Mouse (Mus musculus): ENCODE measurements around the gene Aicda. TPM values are rescaled to one million over a fixed set of nuclear protein-coding genes. Genes with fewer than 3 reads are reported as not detected.
A peak's percentile ranks its signal among the peaks of the same experiment; 100 is the strongest.

Aicda gene
- total and polyA plus RNA-seq, 3 experiments, result 0.03 TPM; not detected in 2

GRCm38 (mm10) chr6:122565070-122565784 lies 11.6 kb downstream of the Aicda start:
- no peaks in the 10 kb centered on the region for H3K79me2 ChIP-seq (ENCODE audit: control insufficient read depth, insufficient read depth, low read length, poor library complexity)
- H3K27me3 ChIP-seq (ENCODE audit: control insufficient read depth in 1 of 2, insufficient read depth in 2 of 2, low read length in 2 of 2), result no peaks in the 10 kb centered on the region
- no peak overlapping the region for H3K4me3 ChIP-seq (ENCODE audit: control insufficient read depth in 1 of 2, insufficient read depth in 1 of 2, low read depth in 2 of 2, low read length in 2 of 2)
- H3K4me1 ChIP-seq (ENCODE audit: control insufficient read depth in 1 of 2, insufficient read depth in 2 of 2, low read length in 2 of 2), result peaks cover under 1 to 3% of the 10 kb centered on the region in 2 experiments; a peak in 3 of 4 replicates
- no peak overlapping the region for H3K9ac ChIP-seq (ENCODE audit: control insufficient read depth, low read depth, low read length, poor library complexity, severe bottlenecking)
- no peak overlapping the region for H3K27ac ChIP-seq (ENCODE audit: control insufficient read depth, low read depth, low read length)
- DNase-seq (ENCODE audit: low read depth, low spot score), result peak; percentile 51
- TF ChIP-seq ELF1 (IDR thresholded peaks at IDR 0.05; ENCODE audit: low read depth, low read length) (peak; percentile 50; the same call in 1 of the 2 replicates), RAD21 (IDR thresholded peaks at IDR 0.05; ENCODE audit: low read depth, low read length) (no peak), CTCF (IDR thresholded peaks at IDR 0.05 in 2 of 3, conservative IDR thresholded peaks at IDR 0.05 in 1 of 3; ENCODE audit: control insufficient read depth in 1 of 3, insufficient read depth in 1 of 3, low read depth in 2 of 3, low read length in 3 of 3, poor library complexity in 1 of 3, severe bottlenecking in 1 of 3) (peak; percentile 12 to 44 (median 21); a peak in 3 of 6 replicates), HCFC1 (IDR thresholded peaks at IDR 0.05; ENCODE audit: low read depth, low read length) (no peak), ZNF384 (IDR thresholded peaks at IDR 0.05; ENCODE audit: low read depth, low read length) (no peak), JUND (IDR thresholded peaks at IDR 0.05; ENCODE audit: low read depth, low read length) (no peak), CHD1 (IDR thresholded peaks at IDR 0.05; ENCODE audit: low read depth, low read length) (no peak), MAFK (IDR thresholded peaks at IDR 0.05; ENCODE audit: borderline replicate concordance, low read depth, low read length) (no peak), NELFE (IDR thresholded peaks at IDR 0.05; ENCODE audit: low read depth, low read length) (no peak)
- H3K9me3 ChIP-seq (replicated peaks; ENCODE audit: insufficient read depth, low read length), result no peaks in the 10 kb centered on the region
- H3K36me3 ChIP-seq (ENCODE audit: control insufficient read depth in 1 of 2, insufficient read depth in 2 of 2, low read length in 2 of 2), result peaks cover 0 to 3% of the 10 kb centered on the region in 2 experiments; a peak in 2 of 4 replicates

GRCm38 (mm10) chr6:122569113-122569512 lies 15.5 kb downstream of the Aicda start:
- Histone ChIP-seq H3K79me2 (ENCODE audit: control insufficient read depth, insufficient read depth, low read length, poor library complexity) (no peaks in the 10 kb centered on the region), H3K4me1 (ENCODE audit: control insufficient read depth in 1 of 2, insufficient read depth in 2 of 2, low read length in 2 of 2) (peaks cover 11 to 21% of the 10 kb centered on the region in 2 experiments), H3K9me3 (replicated peaks; ENCODE audit: insufficient read depth, low read length) (no peaks in the 10 kb centered on the region), H3K36me3 (ENCODE audit: control insufficient read depth in 1 of 2, insufficient read depth in 2 of 2, low read length in 2 of 2) (peaks cover 0 to 21% of the 10 kb centered on the region in 2 experiments; a peak in 2 of 4 replicates), H3K27ac (ENCODE audit: control insufficient read depth, low read depth, low read length) (no peak overlapping the region), H3K27me3 (ENCODE audit: control insufficient read depth in 1 of 2, insufficient read depth in 2 of 2, low read length in 2 of 2) (no peaks in the 10 kb centered on the region), H3K4me3 (ENCODE audit: control insufficient read depth in 1 of 2, insufficient read depth in 1 of 2, low read depth in 2 of 2, low read length in 2 of 2) (no peak overlapping the region), H3K9ac (ENCODE audit: control insufficient read depth, low read depth, low read length, poor library complexity, severe bottlenecking) (no peak overlapping the region)
- no peak for TF ChIP-seq USF1 (IDR thresholded peaks at IDR 0.05; ENCODE audit: low read depth, low read length)
- no peak for DNase-seq (ENCODE audit: low read depth, low spot score)

- no peak for DNase-seq (ENCODE audit: low read depth, low spot score)
- Histone ChIP-seq H3K4me3 (ENCODE audit: control insufficient read depth in 1 of 2, insufficient read depth in 1 of 2, low read depth in 2 of 2, low read length in 2 of 2) (no peak overlapping the region), H3K27ac (ENCODE audit: control insufficient read depth, low read depth, low read length) (no peak overlapping the region), H3K9me3 (replicated peaks; ENCODE audit: insufficient read depth, low read length) (no peaks in the 10 kb centered on the region), H3K27me3 (ENCODE audit: control insufficient read depth in 1 of 2, insufficient read depth in 2 of 2, low read length in 2 of 2) (no peaks in the 10 kb centered on the region), H3K79me2 (ENCODE audit: control insufficient read depth, insufficient read depth, low read length, poor library complexity) (no peaks in the 10 kb centered on the region), H3K9ac (ENCODE audit: control insufficient read depth, low read depth, low read length, poor library complexity, severe bottlenecking) (no peak overlapping the region), H3K4me1 (ENCODE audit: control insufficient read depth in 1 of 2, insufficient read depth in 2 of 2, low read length in 2 of 2) (peaks cover 14 to 21% of the 10 kb centered on the region in 2 experiments), H3K36me3 (ENCODE audit: control insufficient read depth in 1 of 2, insufficient read depth in 2 of 2, low read length in 2 of 2) (peaks cover 0 to 21% of the 10 kb centered on the region in 2 experiments; a peak in 2 of 4 replicates)
- TF ChIP-seq E2F4 (IDR thresholded peaks at IDR 0.05; ENCODE audit: borderline replicate concordance, low read depth, low read length), result no peak
Measured at GRCm38 (mm10) chr6:122569762-122570161, 16.2 kb downstream of the Aicda start.
